Mouse (Mus musculus): ENCODE data around the gene Paip2b.

- TF ChIP-seq ZC3H11A (IDR thresholded peaks at IDR 0.05; ENCODE audit: low read depth, low read length) (no peak), CTCF (conservative IDR thresholded peaks at IDR 0.05 in 1 of 2, IDR thresholded peaks at IDR 0.05 in 1 of 2; ENCODE audit: low read depth in 2 of 2, low read length in 2 of 2) (no peak), EP300 (IDR thresholded peaks at IDR 0.05; ENCODE audit: low read length) (no peak)
Measured at GRCm38 (mm10) chr6:83802033-83802432, 29.5 kb downstream of the Paip2b start.
